Mouse (Mus musculus) megakaryocyte, embryonic 14.5 days (primary cell): ENCODE data around the gene Scai.

Experiments used
- FLI1 ChIP-seq: IDR thresholded peaks from 2 replicates; pipeline ENCODE4 v1.6.1; 2012; ENCODE audit warnings: low read length, inconsistent platforms, mixed read lengths
- GATA1 ChIP-seq: IDR thresholded peaks from 3 replicates; pipeline ENCODE4 v1.6.1; 2012; ENCODE audit warnings: mixed read lengths, low read length, inconsistent platforms, borderline replicate concordance

GRCm38 (mm10) chr2:39031611-39032010, 158.9 kb downstream of the Scai start:
- no peak for TF ChIP-seq GATA1
- TF ChIP-seq FLI1 = no peak
